Mouse (Mus musculus) 3T3-L1 (cell line): Measurements from ENCODE around the gene Ptgfrn.
A peak's percentile ranks its signal among the peaks of the same experiment; 100 is the strongest.

Source experiments
- DNase-seq: peaks from one replicate; pipeline ENCODE4 v3.0.0-alpha.2; 2015; ENCODE audit warnings: low read depth, low spot score

Gene Ptgfrn

GRCm38 (mm10) chr3:101003575-101004356 is 106.3 kb downstream of the Ptgfrn start:
- DNase-seq = no peak

GRCm38 (mm10) chr3:100999732-101000131 is 110.3 kb downstream of the Ptgfrn start:
- no peak for DNase-seq

- DNase-seq = peak; percentile 61
Observed at GRCm38 (mm10) chr3:100998904-100999340, 111.2 kb downstream of the Ptgfrn start.

GRCm38 (mm10) chr3:100997785-100998570 is 112.1 kb downstream of the Ptgfrn start:
- DNase-seq = no peak

GRCm38 (mm10) chr3:100994252-100994651 is 115.8 kb downstream of the Ptgfrn start:
- no peak for DNase-seq

GRCm38 (mm10) chr3:100993718-100994117 is 116.4 kb downstream of the Ptgfrn start:
- DNase-seq = no peak

- DNase-seq = no peak
Observed at GRCm38 (mm10) chr3:100993158-100993557, 116.9 kb downstream of the Ptgfrn start.
